Mouse (Mus musculus): ENCODE data around the gene Celf2.

GRCm38 (mm10) chr2:6558303-6559254, 950.8 kb downstream of the Celf2 start:
- TF ChIP-seq MAFK (IDR thresholded peaks at IDR 0.05; ENCODE audit: insufficient read depth, low read depth, low read length) (no peak), ZNF384 (IDR thresholded peaks at IDR 0.05; ENCODE audit: low read depth, low read length) (no peak)

All from ES-E14 (cell line).